Mouse (Mus musculus): ENCODE measurements at regions not wholly inside any gene's neighbourhood (a gene's known extent, or its start where the extent isn't known, plus 50 kb on each side); places are given as distances from the start of the nearest gene placed in this dataset.

GRCm38 (mm10) chr12:46111352-46111751 is 707.4 kb downstream of the Nova1 start:
- DNase-seq (ENCODE audit: low read depth, low spot score): no peak
- Histone ChIP-seq H3K4me3 (ENCODE audit: control insufficient read depth in 1 of 2, insufficient read depth in 1 of 2, low read depth in 2 of 2, low read length in 2 of 2) (no peak overlapping the region), H3K27me3 (ENCODE audit: control insufficient read depth in 1 of 2, insufficient read depth in 2 of 2, low read length in 2 of 2) (no peaks in the 10 kb centered on the region), H3K4me1 (ENCODE audit: control insufficient read depth in 1 of 2, insufficient read depth in 2 of 2, low read length in 2 of 2) (no peaks in the 10 kb centered on the region), H3K9me3 (replicated peaks; ENCODE audit: insufficient read depth, low read length) (no peaks in the 10 kb centered on the region), H3K79me2 (ENCODE audit: control insufficient read depth, insufficient read depth, low read length, poor library complexity) (no peaks in the 10 kb centered on the region), H3K9ac (ENCODE audit: control insufficient read depth, low read depth, low read length, poor library complexity, severe bottlenecking) (no peak overlapping the region), H3K27ac (ENCODE audit: control insufficient read depth, low read depth, low read length) (no peak overlapping the region), H3K36me3 (ENCODE audit: control insufficient read depth in 1 of 2, insufficient read depth in 2 of 2, low read length in 2 of 2) (no peaks in the 10 kb centered on the region)
- TF ChIP-seq MAFK (IDR thresholded peaks at IDR 0.05; ENCODE audit: borderline replicate concordance, low read depth, low read length) (no peak), MAZ (IDR thresholded peaks at IDR 0.05; ENCODE audit: low read depth, low read length) (no peak)

GRCm38 (mm10) chr12:46083356-46083755 is 735.4 kb downstream of the Nova1 start:
- no peaks in the 10 kb centered on the region; the same call in 1 of the 2 replicates for H3K9me3 ChIP-seq (replicated peaks; ENCODE audit: insufficient read depth, low read length)
- no peak for TF ChIP-seq RCOR1 (IDR thresholded peaks at IDR 0.05; ENCODE audit: low read depth, low read length)
- TF ChIP-seq POLR2A (IDR thresholded peaks at IDR 0.05; ENCODE audit: control insufficient read depth in 1 of 2, insufficient read depth in 1 of 2, low read depth in 1 of 2, low read length in 2 of 2, poor library complexity in 1 of 2): no peak
- no peak for TF ChIP-seq USF1 (IDR thresholded peaks at IDR 0.05; ENCODE audit: low read depth, low read length)
- no peak for TF ChIP-seq MEF2A (IDR thresholded peaks at IDR 0.05; ENCODE audit: extremely low read depth, insufficient replicate concordance, low read depth, low read length, poor library complexity, severe bottlenecking)
- TF ChIP-seq ZKSCAN1 (IDR thresholded peaks at IDR 0.05; ENCODE audit: low read depth, low read length): no peak
- TF ChIP-seq RAD21 (IDR thresholded peaks at IDR 0.05; ENCODE audit: low read depth, low read length): no peak
- no peak for TF ChIP-seq MAZ (IDR thresholded peaks at IDR 0.05; ENCODE audit: low read depth, low read length)
- H3K27me3 ChIP-seq (ENCODE audit: control insufficient read depth in 1 of 2, insufficient read depth in 2 of 2, low read length in 2 of 2): no peaks in the 10 kb centered on the region
- no peak overlapping the region for H3K4me3 ChIP-seq (ENCODE audit: control insufficient read depth in 1 of 2, insufficient read depth in 1 of 2, low read depth in 2 of 2, low read length in 2 of 2)
- H3K4me1 ChIP-seq (ENCODE audit: control insufficient read depth in 1 of 2, insufficient read depth in 2 of 2, low read length in 2 of 2): no peaks in the 10 kb centered on the region
- no peak overlapping the region for H3K9ac ChIP-seq (ENCODE audit: control insufficient read depth, low read depth, low read length, poor library complexity, severe bottlenecking)
- H3K79me2 ChIP-seq (ENCODE audit: control insufficient read depth, insufficient read depth, low read length, poor library complexity): no peaks in the 10 kb centered on the region
- no peak overlapping the region for H3K27ac ChIP-seq (ENCODE audit: control insufficient read depth, low read depth, low read length)
- no peaks in the 10 kb centered on the region for H3K36me3 ChIP-seq (ENCODE audit: control insufficient read depth in 1 of 2, insufficient read depth in 2 of 2, low read length in 2 of 2)
- DNase-seq (ENCODE audit: low read depth, low spot score): no peak

GRCm38 (mm10) chr12:46075789-46076217 is 742.9 kb downstream of the Nova1 start:
- H3K9ac ChIP-seq (ENCODE audit: control insufficient read depth, low read depth, low read length, poor library complexity, severe bottlenecking): no peak overlapping the region
- no peak overlapping the region for H3K4me3 ChIP-seq (ENCODE audit: control insufficient read depth in 1 of 2, insufficient read depth in 1 of 2, low read depth in 2 of 2, low read length in 2 of 2)
- no peaks in the 10 kb centered on the region for H3K9me3 ChIP-seq (replicated peaks; ENCODE audit: insufficient read depth, low read length)
- no peaks in the 10 kb centered on the region for H3K4me1 ChIP-seq (ENCODE audit: control insufficient read depth in 1 of 2, insufficient read depth in 2 of 2, low read length in 2 of 2)
- H3K36me3 ChIP-seq (ENCODE audit: control insufficient read depth in 1 of 2, insufficient read depth in 2 of 2, low read length in 2 of 2): no peaks in the 10 kb centered on the region
- no peak for TF ChIP-seq TCF12 (IDR thresholded peaks at IDR 0.05; ENCODE audit: low read depth, low read length)
- TF ChIP-seq ZKSCAN1 (IDR thresholded peaks at IDR 0.05; ENCODE audit: low read depth, low read length): no peak
- no peak for TF ChIP-seq KAT2A (conservative IDR thresholded peaks at IDR 0.05; ENCODE audit: low read depth, low read length)
- TF ChIP-seq ZC3H11A (IDR thresholded peaks at IDR 0.05; ENCODE audit: low read depth, low read length): no peak
- TF ChIP-seq POLR2AphosphoS2 (IDR thresholded peaks at IDR 0.05; ENCODE audit: low read length): no peak
- DNase-seq (ENCODE audit: low read depth, low spot score): no peak
- no peaks in the 10 kb centered on the region for H3K27me3 ChIP-seq (ENCODE audit: control insufficient read depth in 1 of 2, insufficient read depth in 2 of 2, low read length in 2 of 2)
- no peaks in the 10 kb centered on the region for H3K79me2 ChIP-seq (ENCODE audit: control insufficient read depth, insufficient read depth, low read length, poor library complexity)
- no peak overlapping the region for H3K27ac ChIP-seq (ENCODE audit: control insufficient read depth, low read depth, low read length)

All from MEL (cell line).